Mouse (Mus musculus) stomach, postnatal 0 days (tissue): ENCODE measurements at regions not wholly inside any gene's neighbourhood (a gene's known extent, or its start where the extent isn't known, plus 50 kb on each side); places are given as distances from the start of the nearest gene placed in this dataset.

Source experiments
- ATAC-seq: fragments of 200-750 bp; cut with Nextera tagmentation; 2 replicates; pipeline ENCODE4 v1.8.0; 2017; ENCODE audit not compliant: low FRiP score, low TSS enrichment
- DNase-seq: peaks from one replicate; pipeline ENCODE4 v3.0.0-alpha.2; 2016; ENCODE audit warnings: low spot score
- H3K27ac ChIP-seq: fragments of 300-500 bp; sonication (generic); replicated peaks from 2 replicates; pipeline ENCODE4 v1.5.1; 2014; ENCODE audit warnings: mild to moderate bottlenecking, control low read depth
- H3K27me3 ChIP-seq: fragments of 300-500 bp; sonication (generic); 2 replicates; pipeline ENCODE4 v1.6.1; 2014; ENCODE audit warnings: low read length; ENCODE audit not compliant: control insufficient read depth, insufficient read depth
- H3K36me3 ChIP-seq: fragments of 300-500 bp; sonication (generic); 2 replicates; pipeline ENCODE4 v1.6.1; 2014; ENCODE audit warnings: low read length, mixed read lengths; ENCODE audit not compliant: control insufficient read depth, insufficient read depth
- H3K4me1 ChIP-seq: fragments of 300-500 bp; sonication (generic); replicated peaks from 2 replicates; pipeline ENCODE4 v1.6.1; 2014; ENCODE audit warnings: antibody characterized with exemption; ENCODE audit not compliant: control insufficient read depth, insufficient read depth
- H3K4me2 ChIP-seq: fragments of 300-500 bp; sonication (generic); replicated peaks from 2 replicates; pipeline ENCODE4 v1.6.1; 2014; ENCODE audit warnings: low read depth, mild to moderate bottlenecking, control low read depth, moderate library complexity
- H3K4me3 ChIP-seq: fragments of 300-500 bp; sonication (generic); 2 replicates; pipeline ENCODE4 v1.5.1; 2014; ENCODE audit warnings: low read depth, low read length, control low read depth
- H3K9ac ChIP-seq: fragments of 300-500 bp; sonication (generic); 2 replicates; pipeline ENCODE4 v1.6.1; 2014; ENCODE audit warnings: mild to moderate bottlenecking, low read length, control low read depth, mixed read lengths
- H3K9me3 ChIP-seq: fragments of 300-500 bp; sonication (generic); 2 replicates; pipeline ENCODE4 v1.6.1; 2016; ENCODE audit warnings: low read length; ENCODE audit not compliant: control insufficient read depth
- CTCF ChIP-seq: IDR thresholded peaks from 2 replicates; pipeline ENCODE4 v1.5.1; 2016; ENCODE audit warnings: antibody characterized with exemption, low read depth, mild to moderate bottlenecking, moderate library complexity
- EP300 ChIP-seq: optimal IDR thresholded peaks from 2 replicates; pipeline ENCODE3; 2016; ENCODE audit warnings: antibody characterized with exemption
- WGBS: fragments of 180-500 bp; shearing (Covaris S2); extraction: QIAGEN DNeasy Blood & Tissue Kit; methylation state at CpG from one replicate; pipeline ENCODE4 v1.1.7; 2014; 5-methylcytosine and 5-hydroxymethylcytosine counted together

DNA sequence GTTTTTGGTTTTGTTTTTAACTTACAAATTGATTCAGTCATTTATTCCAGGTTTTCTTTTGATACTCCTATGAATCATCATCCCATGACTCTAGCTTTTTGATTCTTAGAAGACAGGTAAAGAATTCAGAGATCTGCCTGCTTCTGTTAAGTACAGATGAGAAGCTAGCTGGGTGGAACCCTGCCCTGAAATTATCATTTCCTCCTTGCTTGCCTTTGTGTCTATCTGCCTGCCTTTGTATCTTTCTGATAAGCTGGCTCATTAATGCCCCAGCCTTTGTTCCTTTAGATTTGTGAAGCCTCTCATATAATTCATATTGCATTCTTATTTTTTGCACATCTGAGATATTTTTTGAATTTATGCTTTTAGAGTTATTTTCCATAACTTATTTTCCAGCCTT, 167.6 kb upstream of the Gm49339 start:
- ATAC-seq (no peak), DNase-seq (no peak)
- no peak overlapping the region for H3K4me2 ChIP-seq
- TF ChIP-seq CTCF (no peak), EP300 (no peak)
- no peaks in the 10 kb centered on the region for H3K36me3 ChIP-seq
- H3K9ac ChIP-seq = no peak overlapping the region
- H3K9me3 ChIP-seq = no peaks in the 10 kb centered on the region
- no peak overlapping the region for H3K27ac ChIP-seq
- no peak overlapping the region for H3K4me3 ChIP-seq
- no peaks in the 10 kb centered on the region for H3K27me3 ChIP-seq
- H3K4me1 ChIP-seq = no peaks in the 10 kb centered on the region

- no peaks in the 10 kb centered on the region for H3K27me3 ChIP-seq
- no peak for TF ChIP-seq EP300
- TF ChIP-seq CTCF = no peak
- H3K9me3 ChIP-seq = no peaks in the 10 kb centered on the region
- 50% methylated on average over 2 of the region's 2 CpGs for WGBS
- no peaks in the 10 kb centered on the region for H3K36me3 ChIP-seq
- H3K4me3 ChIP-seq = no peak overlapping the region
- H3K9ac ChIP-seq = no peak overlapping the region
- ATAC-seq = no peak
- DNase-seq = no peak
- no peak overlapping the region for H3K4me2 ChIP-seq
- H3K4me1 ChIP-seq = no peaks in the 10 kb centered on the region
- no peak overlapping the region for H3K27ac ChIP-seq
Measured at GRCm38 (mm10) chr10:51320207-51320606, 160.2 kb upstream of the Gm49339 start.

DNA sequence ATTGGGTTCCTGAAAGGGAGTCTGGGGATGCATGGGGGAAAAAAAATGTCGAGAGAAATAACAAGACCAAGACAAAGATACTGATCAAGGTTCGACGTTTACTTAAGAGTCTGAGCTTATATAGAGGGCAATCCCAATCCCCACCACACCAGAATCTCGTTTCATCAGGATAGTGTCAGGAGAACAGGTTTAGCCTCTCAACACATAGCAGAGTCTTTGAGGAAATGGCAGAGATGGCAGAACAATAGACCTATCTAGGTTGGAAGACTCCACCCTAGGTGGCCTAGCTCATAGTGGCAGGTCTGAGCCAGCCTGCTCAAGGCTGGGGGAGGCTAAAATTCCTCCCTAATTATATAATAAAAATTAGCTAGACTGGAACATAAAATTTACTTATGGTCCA, 151.6 kb upstream of the Gm49339 start:
- ATAC-seq = no peak
- no peak for TF ChIP-seq EP300
- TF ChIP-seq CTCF = no peak
- H3K27me3 ChIP-seq = no peaks in the 10 kb centered on the region
- no peak for DNase-seq
- no peak overlapping the region for H3K27ac ChIP-seq
- H3K4me3 ChIP-seq = no peak overlapping the region
- H3K4me1 ChIP-seq = no peaks in the 10 kb centered on the region
- H3K36me3 ChIP-seq = no peaks in the 10 kb centered on the region
- H3K4me2 ChIP-seq = no peak overlapping the region
- H3K9me3 ChIP-seq = no peaks in the 10 kb centered on the region
- H3K9ac ChIP-seq = no peak overlapping the region
- WGBS = 65% methylated on average over 4 of the region's 4 CpGs

DNA sequence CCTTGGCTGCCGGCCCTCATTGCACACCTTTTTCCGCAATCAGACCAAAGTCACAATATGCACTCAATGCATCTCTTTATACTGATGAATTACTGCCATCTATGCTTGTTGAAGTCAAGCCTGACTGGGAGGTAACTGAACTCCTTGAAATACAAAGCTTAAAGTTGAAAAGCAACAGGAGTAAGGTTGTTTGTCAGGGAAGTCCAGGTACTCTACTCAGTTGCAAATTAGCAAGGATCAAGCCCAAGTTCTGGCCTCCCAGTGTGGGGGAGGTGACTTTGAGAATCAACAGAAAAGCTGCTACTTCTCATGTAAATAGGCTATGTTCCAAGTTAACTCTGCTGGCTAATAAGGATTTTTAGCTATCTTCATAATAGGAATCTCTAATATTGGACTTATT, 151.0 kb upstream of the Gm49339 start:
- H3K27ac ChIP-seq = no peak overlapping the region
- no peaks in the 10 kb centered on the region for H3K4me1 ChIP-seq
- no peaks in the 10 kb centered on the region for H3K36me3 ChIP-seq
- no peaks in the 10 kb centered on the region for H3K9me3 ChIP-seq
- H3K4me2 ChIP-seq = no peak overlapping the region
- ATAC-seq (no peak), DNase-seq (no peak)
- 91% methylated on average over 2 of the region's 2 CpGs for WGBS
- TF ChIP-seq EP300 = no peak
- no peak overlapping the region for H3K4me3 ChIP-seq
- H3K9ac ChIP-seq = no peak overlapping the region
- no peaks in the 10 kb centered on the region for H3K27me3 ChIP-seq
